Comparison of ENCODE assay signal across 28 mouse cellular contexts in the genomic region with DNA sequence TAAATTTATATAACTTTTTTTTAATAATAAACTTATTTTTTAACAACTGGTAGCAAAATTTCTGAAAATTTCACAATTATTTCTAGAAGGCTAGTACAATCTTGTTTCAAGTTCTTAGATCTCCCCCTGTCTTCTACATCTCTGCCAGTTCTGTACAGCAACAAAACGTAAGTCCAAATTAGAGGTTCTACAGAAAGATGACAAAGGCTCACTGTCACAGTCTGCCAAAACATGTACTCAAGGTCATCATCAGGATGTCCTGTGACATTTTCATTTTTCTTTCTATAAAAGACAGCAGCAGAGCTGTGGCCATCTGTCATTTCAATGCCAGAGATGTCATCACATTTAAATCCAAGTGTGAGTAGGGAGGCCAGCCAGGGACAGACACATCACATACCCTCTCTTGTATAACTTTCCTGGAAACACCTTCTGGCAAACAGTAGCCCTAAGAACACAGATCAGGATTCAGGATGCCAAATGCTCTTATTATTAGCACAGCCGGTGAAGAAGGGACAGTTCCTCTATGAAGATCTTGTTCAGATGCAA. TPM values are rescaled to one million over a fixed set of nuclear protein-coding genes. Genes with fewer than 3 reads are reported as not detected.
DNase-seq lines count a peak whose midpoint lies in the region; ATAC-seq and TF ChIP-seq lines count a peak whose summit lies in the region.
"Had no signal": no experiment of that assay in that cellular context is flagged by ENCODE, and none has a peak within 500 bp of the region (broad histone marks: within the 10 kb centered on the region; RNA-seq: fewer than 3 reads in every experiment).

No protein-coding gene starts in this region.

- H3K4me3 ChIP-seq in forebrain, embryonic 15.5 days: no peak overlapping the region
- no peak overlapping the region for H3K4me3 ChIP-seq in forebrain, embryonic 12.5 days (replicated peaks)
- H3K4me3 ChIP-seq in embryonic facial prominence, embryonic 10.5 days: no peak overlapping the region
- H3K4me3 ChIP-seq: heart, adult 2 months; hindbrain, embryonic 10.5 days; hindbrain, embryonic 15.5 days; limb, embryonic 12.5 days; liver, embryonic 15.5 days; midbrain, embryonic 10.5 days; myocyte; neural tube, embryonic 12.5 days had no signal

- no peak overlapping the region for H3K27ac ChIP-seq in forebrain, embryonic 15.5 days (replicated peaks)
- no peak overlapping the region for H3K27ac ChIP-seq in forebrain, embryonic 12.5 days
- H3K27ac ChIP-seq in embryonic facial prominence, embryonic 10.5 days (replicated peaks): no peak overlapping the region
- H3K27ac ChIP-seq: heart, adult 2 months; hindbrain, embryonic 10.5 days; hindbrain, embryonic 15.5 days; limb, embryonic 12.5 days; liver, embryonic 15.5 days; midbrain, embryonic 10.5 days; neural tube, embryonic 12.5 days; stomach, postnatal 0 days had no signal

- H3K4me1 ChIP-seq in forebrain, embryonic 15.5 days: no peaks in the 10 kb centered on the region
- no peaks in the 10 kb centered on the region for H3K4me1 ChIP-seq in forebrain, embryonic 12.5 days
- H3K4me1 ChIP-seq in embryonic facial prominence, embryonic 10.5 days: no peaks in the 10 kb centered on the region
- H3K4me1 ChIP-seq: hindbrain, embryonic 10.5 days; hindbrain, embryonic 15.5 days; limb, embryonic 12.5 days; liver, embryonic 15.5 days; midbrain, embryonic 10.5 days; neural tube, embryonic 12.5 days had no signal

- TF ChIP-seq POLR2A in brain, embryonic 14.5 days (IDR thresholded peaks at IDR 0.05; ENCODE audit: borderline replicate concordance, extremely low read depth, insufficient read depth, insufficient read length, poor library complexity, severe bottlenecking): no peak

- WGBS in forebrain, embryonic 15.5 days: 49% methylated on average over 2 of the region's 2 CpGs
- 74% methylated on average over 2 of the region's 2 CpGs for WGBS in forebrain, embryonic 12.5 days
- 88% methylated on average over 2 of the region's 2 CpGs for WGBS in embryonic facial prominence, embryonic 10.5 days

- no peak overlapping the region for H3K4me2 ChIP-seq in forebrain, embryonic 15.5 days (replicated peaks)
- no peak overlapping the region for H3K4me2 ChIP-seq in forebrain, embryonic 12.5 days
- H3K4me2 ChIP-seq: hindbrain, embryonic 15.5 days; limb, embryonic 12.5 days; liver, embryonic 15.5 days; lung, embryonic 14.5 days; neural tube, embryonic 12.5 days had no signal

- no peak for TF ChIP-seq CTCF in brain, embryonic 14.5 days (IDR thresholded peaks at IDR 0.05; ENCODE audit: borderline replicate concordance, extremely low read depth, insufficient read depth, insufficient read length)

- no peaks in the 10 kb centered on the region for H3K27me3 ChIP-seq in forebrain, embryonic 15.5 days
- H3K27me3 ChIP-seq in forebrain, embryonic 12.5 days: no peaks in the 10 kb centered on the region
- no peaks in the 10 kb centered on the region for H3K27me3 ChIP-seq in embryonic facial prominence, embryonic 10.5 days (replicated peaks; ENCODE audit: low read depth, poor library complexity, severe bottlenecking)
- H3K27me3 ChIP-seq: hindbrain, embryonic 15.5 days; limb, embryonic 12.5 days; liver, embryonic 15.5 days; neural tube, embryonic 12.5 days had no signal

- DNase-seq in adrenal gland, adult 2 months: peak; percentile 26
- DNase-seq in adrenal gland, postnatal 4 days (ENCODE audit: low spot score in 2 of 2): no peak
- DNase-seq in Muller cell, postnatal 12 days (ENCODE audit: inconsistent ontology term): peak; percentile 31
- peak; percentile 57 for DNase-seq in brain, embryonic 14.5 days (ENCODE audit: low read depth)
- DNase-seq in embryonic facial prominence, embryonic 10.5 days (ENCODE audit: low spot score): no peak
- DNase-seq: cerebellum, postnatal 25 days; heart, postnatal 14 days; kidney, adult 11 months; kidney, postnatal 14 days; layer of hippocampus, adult 9-11 months; lung, embryonic 14.5 days; lung, postnatal 14 days; right cerebral cortex, postnatal 4 days; thymus, adult 18-20 months; thymus, postnatal 25 days had no signal

- H3K9me3 ChIP-seq in forebrain, embryonic 15.5 days: no peaks in the 10 kb centered on the region
- H3K9me3 ChIP-seq in forebrain, embryonic 12.5 days: no peaks in the 10 kb centered on the region
- H3K9me3 ChIP-seq in embryonic facial prominence, embryonic 10.5 days: no peaks in the 10 kb centered on the region
- H3K9me3 ChIP-seq: hindbrain, embryonic 10.5 days; hindbrain, embryonic 15.5 days; limb, embryonic 12.5 days; liver, embryonic 15.5 days; midbrain, embryonic 10.5 days; neural tube, embryonic 12.5 days had no signal

- no peak overlapping the region for H3K9ac ChIP-seq in forebrain, embryonic 15.5 days (replicated peaks)
- no peak overlapping the region for H3K9ac ChIP-seq in forebrain, embryonic 12.5 days
- H3K9ac ChIP-seq: hindbrain, embryonic 15.5 days; limb, embryonic 12.5 days; liver, embryonic 15.5 days; lung, embryonic 14.5 days; neural tube, embryonic 12.5 days had no signal

- peak; percentile 58 for ATAC-seq in forebrain, embryonic 15.5 days (replicated peaks)
- no peak for ATAC-seq in forebrain, embryonic 12.5 days (ENCODE audit: low FRiP score)
- ATAC-seq: inflammation-experienced regulatory T-cells, adult 6 months; midbrain, embryonic 16.5 days had no signal

- no peaks in the 10 kb centered on the region for H3K36me3 ChIP-seq in forebrain, embryonic 15.5 days
- H3K36me3 ChIP-seq in forebrain, embryonic 12.5 days (replicated peaks): no peaks in the 10 kb centered on the region
- no peaks in the 10 kb centered on the region for H3K36me3 ChIP-seq in embryonic facial prominence, embryonic 10.5 days (replicated peaks)
- H3K36me3 ChIP-seq: hindbrain, embryonic 10.5 days; hindbrain, embryonic 15.5 days; limb, embryonic 12.5 days; liver, embryonic 15.5 days; midbrain, embryonic 10.5 days; neural tube, embryonic 12.5 days had no signal

RNA-seq across cellular contexts. Expression of a gene that starts 29.1 kb away (rescaled TPM):
- 10 to 100 TPM in 1 of 2 experiments, 1 to 10 TPM in 1; 7.8 to 10.9 TPM for total RNA-seq in adrenal gland, adult 2 months (2021)
- 1.8 and 2.4 TPM in 2 replicates for polyA plus RNA-seq in adrenal gland, adult 2 months (2012; rRNA removed)
- 10 to 100 TPM; 24.2 to 37.8 TPM for total RNA-seq in adrenal gland, postnatal 4 days (2021)
- polyA plus RNA-seq in forebrain, embryonic 15.5 days (2015; fragmentation: Nextera tagmentation; extraction: Ambion mirVana): 32.2 and 34.9 TPM in 2 replicates
- 15.4 and 21.6 TPM in 2 replicates for polyA plus RNA-seq in forebrain, embryonic 12.5 days (2016; fragmentation: Nextera tagmentation; extraction: Ambion mirVana)
- polyA plus RNA-seq in brain, embryonic 14.5 days (2012; rRNA removed): 8.8 and 11.1 TPM in 2 replicates
- 14.7 and 16.3 TPM in 2 replicates for polyA plus RNA-seq in embryonic facial prominence, embryonic 10.5 days (2016; fragmentation: Nextera tagmentation; extraction: Ambion mirVana)

Comparison
In these comparisons a context has a peak if more than half of its experiments do, and no peak if none do; other contexts are left out.
1. DNase-seq: peak in adrenal gland, adult 2 months (single experiment), Muller cell, postnatal 12 days (single experiment) and brain, embryonic 14.5 days (single experiment); none in adrenal gland, postnatal 4 days (0 of 2) and embryonic facial prominence, embryonic 10.5 days (single experiment).